Mouse (Mus musculus) layer of hippocampus, adult 8-10 months (tissue): ENCODE results near the gene Lnx1. TPM values are rescaled to one million over a fixed set of nuclear protein-coding genes. Genes with fewer than 3 reads are reported as not detected.

Experiments used
- DNase-seq, 2 experiments: peaks; one replicate each; pipeline ENCODE4 v3.0.0; 2022; ENCODE audit warnings: low spot score in 2 of 2
- total RNA-seq, 4 experiments: library from RNA; stranded (reverse); gene quantifications; 2 replicates each; pipeline ENCODE4 v1.2.4; 2022

Gene Lnx1
- total RNA-seq: 10 to 100 TPM; 13.7 to 15.6 (median 14.6) TPM

GRCm38 (mm10) chr5:74702766-74703165, at the start of gene Lnx1:
Lnx1 (minus strand) TSS chr5:74702912.
- no peak for DNase-seq

DNA sequence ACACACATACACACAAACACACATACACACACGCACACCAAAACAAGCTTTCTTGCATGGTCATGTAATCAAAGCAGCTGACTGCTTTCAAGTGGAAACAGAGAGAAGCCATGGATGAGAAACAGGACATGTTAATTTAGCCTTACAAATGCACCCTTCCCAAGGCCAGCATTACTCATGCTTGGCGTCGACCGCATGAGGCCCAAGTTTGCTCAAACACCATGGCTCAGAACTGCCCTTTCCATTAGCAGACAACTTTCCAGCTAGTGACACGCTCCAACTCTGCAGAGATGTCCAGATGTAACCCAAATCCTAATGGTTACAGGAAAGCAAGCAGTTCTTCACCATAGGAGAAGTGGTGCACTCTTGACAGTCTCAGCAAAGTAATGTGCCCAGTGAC, 47.8 kb upstream of the Lnx1 start:
- no peak for DNase-seq

DNA sequence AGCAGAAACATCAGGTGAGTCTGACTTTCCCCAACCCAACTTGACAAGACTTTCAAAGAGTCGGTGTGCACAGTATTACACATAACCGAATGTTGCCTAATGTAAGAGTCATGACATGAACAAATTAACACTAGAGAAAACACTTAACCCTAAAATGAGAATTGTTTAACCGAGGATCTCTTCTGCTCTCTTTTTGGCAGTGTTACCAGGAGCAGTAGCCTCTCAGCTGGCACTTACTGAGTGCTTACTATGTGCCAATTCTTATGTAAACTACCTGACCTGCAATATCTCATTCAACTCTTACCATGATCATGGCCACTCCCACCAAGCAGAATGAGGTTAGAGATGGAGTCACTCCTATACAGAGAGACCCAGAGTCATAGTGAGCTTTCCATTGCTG, 44.8 kb upstream of the Lnx1 start:
- no peak for DNase-seq

DNA sequence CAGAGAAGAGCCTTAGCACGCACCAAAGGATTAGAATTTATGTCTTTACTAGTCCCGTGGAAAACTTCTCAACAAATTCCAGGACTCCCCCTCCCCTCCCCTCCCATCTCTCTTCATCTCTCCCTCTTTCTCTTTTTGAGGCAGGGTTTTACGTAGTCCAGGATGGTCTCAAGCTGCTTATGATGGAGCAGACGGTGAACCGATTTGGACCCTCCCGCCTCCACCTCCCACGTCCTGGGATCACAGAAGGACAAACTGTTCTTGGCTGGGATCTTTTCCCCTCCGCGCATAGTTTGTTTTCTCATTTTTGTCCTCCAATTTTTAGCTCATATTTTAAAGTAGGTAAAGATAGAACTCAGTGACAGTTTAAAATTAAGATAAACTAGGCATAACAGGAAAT, 38.2 kb upstream of the Lnx1 start:
- no peak for DNase-seq

DNA sequence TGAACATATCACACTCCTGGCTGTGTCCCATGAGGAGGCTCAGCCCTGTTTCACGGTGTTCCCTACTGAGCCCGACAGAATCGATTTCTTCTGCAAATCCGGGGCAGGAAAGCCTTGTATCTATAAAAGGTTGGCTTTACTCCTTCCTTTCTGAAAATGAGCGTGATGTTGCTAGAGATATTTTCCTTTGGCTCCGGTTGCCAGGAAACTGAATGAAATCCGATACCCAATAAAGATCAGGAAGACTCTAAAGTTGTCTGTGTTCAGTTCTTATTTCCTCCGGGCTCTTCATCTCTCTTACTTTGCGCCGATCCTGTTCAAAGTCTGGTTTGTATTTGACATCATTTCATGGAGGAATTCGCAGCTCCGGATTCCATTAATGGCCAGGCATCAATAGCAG, 36.7 kb upstream of the Lnx1 start:
- peak in 1 of 2 experiments; percentile 3 for DNase-seq

- DNase-seq: no peak
These were observed 35.6 kb upstream of the Lnx1 start for GRCm38 (mm10) chr5:74738312-74738711.

DNA sequence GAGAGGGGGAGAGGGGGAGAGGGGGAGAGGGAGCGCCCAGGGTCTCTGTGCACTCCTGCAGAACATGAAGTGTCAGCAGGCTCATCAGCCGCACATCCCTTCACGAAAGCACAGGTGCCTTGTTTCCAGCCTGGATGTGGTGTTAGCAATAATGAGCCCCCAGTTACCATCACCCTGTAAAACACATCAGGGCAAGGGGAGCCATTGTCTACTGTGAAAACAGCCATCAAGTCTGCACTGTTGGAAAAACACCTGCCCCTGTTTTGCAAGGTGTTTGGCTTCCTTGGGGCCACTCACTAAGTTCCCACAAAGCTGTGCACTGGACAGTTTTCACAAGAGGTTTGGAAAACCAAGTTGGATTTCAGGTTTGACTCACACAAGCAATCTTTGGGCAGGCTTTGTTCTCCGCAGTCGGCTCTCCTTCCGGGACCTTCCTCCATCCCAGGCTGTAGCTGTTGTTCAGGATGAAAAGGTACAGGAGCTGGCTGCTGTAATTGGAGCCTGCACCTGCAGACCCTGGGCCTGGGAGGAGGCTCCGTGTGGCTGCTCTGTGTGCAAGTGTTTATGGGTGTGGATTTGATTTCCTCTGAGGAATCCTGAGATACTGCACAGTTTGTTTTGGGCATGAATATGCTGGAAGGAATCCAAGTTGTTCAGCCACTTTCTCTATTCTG, 31.3 kb upstream of the Lnx1 start:
- no peak for DNase-seq

GRCm38 (mm10) chr5:74732613-74733012, 29.9 kb upstream of the Lnx1 start:
- DNase-seq: no peak

DNA sequence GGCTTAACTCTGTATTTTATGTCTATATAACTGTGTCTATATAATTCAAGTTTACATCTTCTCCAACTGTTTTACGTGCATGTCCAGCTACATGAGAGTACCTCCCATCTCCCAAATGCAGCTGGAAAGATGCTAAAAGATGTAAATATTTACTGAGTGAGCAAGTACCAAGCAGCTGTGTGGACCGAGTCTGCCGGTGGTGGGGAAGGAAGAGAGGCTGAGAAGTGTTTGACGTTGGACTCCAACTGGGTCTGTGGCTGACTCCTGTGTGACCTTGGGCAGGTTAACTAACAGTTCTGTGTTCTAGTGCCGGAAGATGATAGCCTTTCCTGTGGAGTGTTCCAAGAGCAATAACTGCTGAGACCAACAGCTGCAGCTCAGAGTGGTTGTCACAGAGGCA, 27.9 kb upstream of the Lnx1 start:
- DNase-seq: no peak

DNA sequence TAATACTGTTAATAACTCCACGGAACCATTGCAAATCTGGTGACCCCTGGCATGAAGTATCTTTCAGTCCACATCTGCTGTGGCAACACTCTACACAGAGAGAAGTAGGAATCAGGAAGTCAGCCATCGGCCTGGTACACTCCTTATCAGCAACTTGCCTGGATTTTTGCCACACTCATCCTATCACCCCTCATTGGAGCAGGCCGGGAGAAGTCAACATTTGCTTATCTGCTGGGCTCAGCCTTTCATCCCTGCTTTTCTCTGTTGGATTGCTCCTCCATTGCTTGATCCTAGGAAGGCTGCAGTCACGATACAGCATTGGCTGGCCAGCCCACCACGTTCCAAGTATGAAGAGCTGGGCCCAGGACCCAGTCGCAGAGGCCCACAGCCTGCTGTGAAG, 26.9 kb upstream of the Lnx1 start:
- no peak for DNase-seq

DNA sequence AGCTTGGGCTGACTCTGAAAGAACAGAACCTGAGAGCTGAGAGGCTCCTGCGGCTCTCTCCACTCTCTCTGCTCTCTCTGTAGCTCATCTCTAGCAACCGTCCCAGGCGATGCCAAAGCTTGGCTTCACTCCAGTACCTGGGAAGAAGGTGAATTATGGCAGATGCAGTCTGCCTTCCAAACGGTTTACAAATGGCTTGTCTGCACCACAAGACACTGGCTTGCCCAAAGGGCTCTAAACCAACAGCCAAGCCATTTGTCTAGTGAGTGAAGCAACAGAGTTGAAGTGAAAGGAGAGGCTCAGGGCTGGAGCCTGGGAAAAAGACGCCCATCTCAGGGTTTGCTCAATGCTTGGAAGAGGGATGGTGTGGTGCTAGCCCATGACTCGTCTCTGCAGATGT, 25.5 kb upstream of the Lnx1 start:
- DNase-seq: no peak

- DNase-seq: no peak
These were observed 24.6 kb upstream of the Lnx1 start for GRCm38 (mm10) chr5:74727319-74727718.

- no peak for DNase-seq
These were observed 22.8 kb upstream of the Lnx1 start for GRCm38 (mm10) chr5:74725541-74725940.

DNA sequence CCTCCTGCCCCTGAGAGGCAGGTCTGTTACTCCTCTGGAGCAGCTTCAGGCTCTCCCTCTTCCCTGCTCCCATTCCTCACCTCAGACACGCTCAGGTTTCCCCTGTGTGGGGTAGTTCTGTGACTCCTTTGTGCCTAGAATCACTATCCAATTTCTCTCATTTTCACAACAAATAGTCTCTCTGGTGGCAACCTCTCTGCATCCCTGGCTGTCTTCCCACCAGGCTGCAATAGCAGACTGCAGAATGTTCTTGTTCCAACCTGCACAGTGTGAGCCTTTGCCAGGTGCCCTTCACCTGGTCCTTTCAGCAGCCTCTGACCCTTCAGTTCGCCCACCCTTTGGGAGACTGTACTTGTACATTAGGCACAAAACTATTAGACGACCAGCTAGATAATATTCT, 19.1 kb upstream of the Lnx1 start:
- no peak for DNase-seq

- peak; percentile 9 to 14 for DNase-seq
These were observed 17.9 kb upstream of the Lnx1 start for GRCm38 (mm10) chr5:74720661-74721060.

DNA sequence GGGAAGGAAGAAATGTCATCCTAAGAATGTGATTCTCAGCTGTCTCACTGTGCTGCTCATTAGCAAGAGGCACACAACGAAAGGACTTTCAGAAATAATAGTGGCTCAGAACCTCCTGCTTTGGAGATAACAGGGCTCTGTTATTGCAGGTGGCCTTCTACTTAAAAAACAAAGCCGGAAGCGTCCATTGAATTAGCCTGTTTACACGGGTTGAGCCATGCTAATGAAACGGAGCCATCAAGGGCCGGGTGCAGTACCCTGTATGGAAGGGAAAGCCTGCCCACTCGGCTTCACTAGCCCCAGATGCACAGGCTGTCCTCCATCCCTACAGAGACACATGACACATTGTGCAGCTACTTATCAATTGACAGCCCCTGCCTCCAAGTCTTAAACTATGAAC, 13.5 kb upstream of the Lnx1 start:
- DNase-seq: no peak

DNA sequence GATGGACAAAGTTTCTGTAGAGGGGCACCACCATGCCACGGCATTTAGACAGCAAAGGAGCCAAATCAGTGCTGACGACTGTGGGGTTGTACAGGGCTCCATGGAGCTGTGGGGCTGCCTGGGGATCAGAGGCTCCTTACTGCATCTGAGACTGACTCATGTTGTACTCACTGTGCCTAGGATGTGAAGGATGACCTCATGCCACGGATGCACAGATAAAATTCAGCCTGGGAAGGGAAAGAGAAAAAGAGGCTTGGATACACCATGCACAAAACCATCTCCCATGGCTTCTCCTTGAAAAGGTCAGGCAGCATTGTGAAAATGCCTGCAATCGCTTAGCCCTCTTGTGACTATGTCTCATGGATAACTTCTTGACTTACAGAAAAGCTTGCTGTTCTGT, 10.1 kb upstream of the Lnx1 start:
- no peak for DNase-seq

DNA sequence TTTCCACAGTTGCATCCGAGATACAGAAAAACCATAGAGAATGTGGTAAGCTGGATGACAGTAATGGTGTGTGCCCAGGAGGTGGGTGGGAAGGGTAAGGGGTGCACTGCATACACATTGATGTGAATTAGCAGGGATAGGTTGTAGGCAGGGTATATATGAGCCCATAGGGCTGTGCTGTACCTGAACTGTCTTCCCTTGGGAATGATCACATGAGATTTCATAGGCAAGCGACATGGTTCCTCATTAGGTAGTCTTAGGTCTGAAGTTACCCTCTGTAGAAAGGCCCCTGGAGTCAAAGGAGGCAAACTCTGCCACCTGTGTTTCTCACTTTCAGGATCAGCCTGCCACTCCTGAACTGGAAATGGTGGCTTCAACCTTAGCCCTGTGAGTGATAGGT, 9.3 kb upstream of the Lnx1 start:
- no peak for DNase-seq

DNA sequence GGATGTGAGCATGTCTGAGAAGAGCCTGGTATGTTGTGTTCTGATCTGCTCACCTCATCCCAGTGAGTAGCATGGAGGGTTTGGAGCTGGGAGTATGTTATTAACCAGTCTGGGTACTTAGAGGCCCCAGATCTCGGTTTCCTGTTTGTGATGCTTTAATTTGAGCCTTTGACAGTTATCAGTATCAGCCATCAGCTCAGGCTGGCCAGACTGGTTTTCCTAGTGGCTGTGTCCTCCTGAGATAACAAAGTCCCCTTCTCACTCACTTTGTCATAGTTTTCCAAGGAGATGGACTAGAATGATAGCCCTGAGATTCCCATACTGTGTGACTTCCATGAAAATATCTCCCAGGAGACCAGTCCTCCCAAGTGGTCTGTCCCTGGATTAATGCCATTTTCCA, 8.3 kb upstream of the Lnx1 start:
- no peak for DNase-seq

- no peak for DNase-seq
These were observed 7.5 kb upstream of the Lnx1 start for GRCm38 (mm10) chr5:74710181-74710580.

DNA sequence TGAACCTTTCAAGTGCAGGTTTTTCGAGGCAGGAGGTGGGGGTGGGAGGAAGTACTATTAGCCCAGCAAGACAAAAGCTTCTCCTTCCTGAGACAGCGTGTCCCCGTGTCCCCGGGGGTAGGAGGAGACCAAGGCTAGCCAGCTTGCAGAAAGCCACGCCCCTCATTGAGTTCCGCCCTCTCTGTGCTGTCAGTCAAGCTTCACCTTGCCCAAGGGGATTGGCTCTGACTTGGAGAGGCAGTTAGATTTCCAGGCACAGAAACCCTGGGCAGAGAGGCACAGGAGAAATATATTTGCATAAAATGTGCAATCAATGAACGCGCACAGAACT, 1.7 kb upstream of the Lnx1 start:
- DNase-seq: peak; percentile 6 to 8

- DNase-seq: no peak
These were observed 1.2 kb upstream of the Lnx1 start for GRCm38 (mm10) chr5:74703741-74704459.

DNA sequence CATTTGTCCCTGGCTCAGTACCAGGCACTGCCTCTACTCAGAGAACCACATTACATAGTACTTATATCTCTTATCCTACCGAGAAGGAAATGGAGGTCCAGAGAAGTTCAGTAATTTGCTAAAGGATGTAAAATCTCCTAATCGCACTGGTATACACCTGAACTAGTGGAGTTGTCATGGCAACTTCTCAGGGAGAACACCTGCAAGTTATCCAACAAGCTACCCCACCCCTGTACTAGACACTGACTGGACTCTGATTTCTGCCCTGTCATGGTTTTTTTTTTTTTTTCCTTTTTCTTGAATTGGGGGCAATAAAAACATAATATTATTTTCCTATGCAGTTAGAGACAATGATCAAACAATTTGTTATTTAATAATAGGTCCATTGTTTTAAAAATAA, 1.8 kb downstream of the Lnx1 start:
- no peak for DNase-seq
